Mouse (Mus musculus) MEL-GATA-1-ER (cell line): Measurements from ENCODE around the gene Prorsd1.
"Not testable (repeated sequence)": the region's sequence is repeated elsewhere in the genome, so short reads cannot be mapped to it uniquely, and the experiment has no call there.

Experiments used
- DNase-seq: peaks from one replicate; pipeline ENCODE4 v3.0.0-alpha.2; 2012; ENCODE audit warnings: low read depth; ENCODE audit errors: extremely low read depth

The Prorsd1 gene

DNA sequence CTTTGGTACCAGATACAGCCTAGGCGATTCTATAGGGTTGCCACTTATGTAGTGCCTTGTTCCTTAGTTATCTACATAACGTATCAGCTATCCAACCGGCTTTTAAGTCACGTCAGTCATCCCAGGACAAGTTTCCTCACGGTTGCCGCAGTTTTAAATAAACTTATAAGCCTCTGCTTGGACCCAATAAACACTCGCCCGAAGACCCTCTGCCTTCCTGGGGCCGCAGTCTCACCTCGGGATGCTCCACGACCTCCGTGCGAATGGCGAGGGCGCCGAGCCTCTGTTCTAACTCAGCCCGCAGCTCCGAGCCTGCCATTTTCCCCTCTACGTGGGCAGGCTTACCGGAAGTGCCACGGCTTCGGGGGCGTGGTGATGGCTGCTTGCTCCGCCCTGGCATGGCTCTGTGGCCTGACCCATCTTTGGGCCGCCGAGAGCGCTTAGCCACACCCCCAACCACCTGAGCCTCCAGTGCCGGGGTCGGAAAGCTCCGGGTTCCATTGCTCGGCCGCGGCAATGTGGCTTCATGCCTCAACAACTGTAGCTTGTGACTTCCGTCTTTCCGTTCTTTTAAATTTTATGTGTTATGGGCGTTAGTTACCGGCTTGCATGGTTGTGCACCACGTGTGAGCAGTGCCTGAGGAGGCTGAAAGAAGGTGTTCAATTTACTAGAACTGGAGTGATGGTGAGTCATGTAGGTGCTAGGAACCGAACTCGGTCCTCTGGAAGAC lies at the start of gene Prorsd1:
Prorsd1 (minus strand) TSS at position 352 of the 731 bp plus-strand sequence.
- DNase-seq, result peak; percentile 87

GRCm38 (mm10) chr11:29563406-29563805 lies 48.6 kb upstream of the Prorsd1 start:
- DNase-seq, result no peak

DNA sequence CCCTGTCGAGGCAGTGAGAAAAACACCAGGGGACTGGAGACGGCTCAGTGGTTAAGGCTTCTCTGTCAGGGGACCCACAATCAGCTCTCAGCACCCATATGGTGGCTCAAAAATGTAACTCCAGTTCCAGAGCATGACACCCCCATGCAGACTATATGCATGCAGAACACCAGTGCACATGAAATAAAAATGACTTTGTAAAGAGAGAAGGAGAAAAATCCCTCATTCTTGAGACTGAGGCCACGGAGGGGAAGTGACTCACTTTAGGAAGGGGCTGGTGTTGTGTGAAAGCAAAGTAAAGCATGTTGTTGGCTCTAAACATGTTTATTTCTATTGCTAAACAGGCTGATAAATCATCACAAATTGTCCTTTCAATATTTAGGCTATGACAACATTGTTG lies 46.2 kb upstream of the Prorsd1 start:
- DNase-seq, result no peak

DNA sequence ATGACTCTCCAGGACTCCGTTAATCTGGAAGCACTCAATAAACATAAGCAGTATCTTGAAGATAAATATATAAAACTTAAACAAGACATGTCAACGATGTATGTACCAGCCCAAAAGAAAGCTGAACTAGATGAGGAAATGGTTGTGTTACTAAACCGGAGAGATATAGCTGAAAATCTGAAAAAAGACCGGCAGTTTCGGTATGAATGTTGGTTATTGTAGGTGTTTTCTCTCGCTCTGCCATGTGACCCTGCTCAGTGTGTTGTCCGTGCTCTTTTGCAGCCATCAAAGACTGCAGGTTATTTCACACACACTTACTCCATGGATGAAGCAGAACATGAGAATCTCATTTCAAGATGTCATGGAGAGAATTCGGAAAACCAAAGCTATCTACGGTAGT lies 45.6 kb upstream of the Prorsd1 start:
- no peak for DNase-seq

- DNase-seq, result peak; percentile 90
Observed at GRCm38 (mm10) chr11:29549425-29549778, 34.6 kb upstream of the Prorsd1 start.

GRCm38 (mm10) chr11:29548504-29549424 lies 33.9 kb upstream of the Prorsd1 start:
- peak; percentile 44 for DNase-seq

DNA sequence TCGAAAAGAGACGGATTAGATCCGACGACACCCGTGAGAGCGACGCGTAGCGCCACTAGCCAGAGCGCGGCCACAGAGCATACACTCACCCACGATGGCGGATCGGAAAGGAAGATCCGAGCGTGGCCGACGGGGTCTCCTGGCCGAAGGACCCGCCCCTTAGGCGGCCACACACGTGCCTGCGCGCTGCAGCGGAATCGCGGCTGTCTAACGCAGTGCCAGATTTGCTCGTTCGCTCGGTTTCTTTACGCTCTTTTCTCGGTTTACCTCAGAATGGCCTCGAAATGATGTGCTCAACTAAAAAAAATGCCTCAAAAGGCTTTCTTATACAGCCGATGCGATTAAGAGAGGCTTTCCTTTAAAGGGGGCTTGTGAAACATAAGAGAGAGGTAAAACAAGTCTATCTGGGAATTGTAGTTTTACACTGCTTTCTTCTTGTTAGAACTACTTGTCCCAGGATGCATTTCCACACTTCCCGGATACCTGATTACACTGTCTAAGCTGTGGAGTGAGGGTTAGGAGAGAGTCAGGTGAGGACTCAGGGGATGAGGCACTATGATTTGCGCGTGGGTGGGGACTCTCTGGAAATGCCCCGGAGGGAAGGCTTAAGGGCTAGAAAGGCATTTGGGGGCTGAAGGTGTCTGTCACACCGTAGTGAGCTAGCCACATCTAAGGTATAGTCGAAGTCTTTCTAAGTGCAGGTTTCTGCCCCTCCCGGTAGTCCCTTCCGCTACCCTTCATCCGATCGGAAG lies 33.1 kb upstream of the Prorsd1 start, which contains the start of the genes Clhc1 and Rps27a:
Clhc1 (plus strand) TSS at position 199 of the 752 bp plus-strand sequence.
Rps27a (minus strand) TSS at position 358 of the 752 bp plus-strand sequence.
- peak; percentile 95 for DNase-seq

DNA sequence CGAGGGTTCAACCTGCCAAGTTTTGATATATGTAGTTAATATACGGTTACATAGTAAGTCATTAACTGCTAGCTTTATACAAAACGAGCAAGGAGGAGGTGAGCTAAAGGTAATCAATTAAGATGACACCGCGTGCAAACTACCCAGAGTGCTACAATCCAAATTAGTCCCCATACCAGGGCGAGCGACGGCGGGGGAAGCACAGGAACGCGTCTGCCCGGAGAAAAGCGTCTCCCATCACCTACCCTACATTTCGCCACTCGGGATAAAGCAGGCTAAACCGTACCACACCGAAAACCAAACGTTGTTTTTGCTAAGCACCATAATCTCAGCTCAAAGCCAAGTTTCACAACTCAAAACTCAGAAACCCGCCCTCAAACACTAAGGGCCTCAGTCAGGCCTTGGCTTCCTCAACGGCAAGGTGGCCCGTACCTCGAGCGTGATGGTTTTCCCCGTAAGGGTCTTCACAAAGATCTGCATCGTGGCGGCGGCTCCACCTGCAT lies 32.5 kb upstream of the Prorsd1 start:
- DNase-seq, result no peak

GRCm38 (mm10) chr11:29546762-29547161 lies 31.9 kb upstream of the Prorsd1 start:
- DNase-seq, result no peak

DNA sequence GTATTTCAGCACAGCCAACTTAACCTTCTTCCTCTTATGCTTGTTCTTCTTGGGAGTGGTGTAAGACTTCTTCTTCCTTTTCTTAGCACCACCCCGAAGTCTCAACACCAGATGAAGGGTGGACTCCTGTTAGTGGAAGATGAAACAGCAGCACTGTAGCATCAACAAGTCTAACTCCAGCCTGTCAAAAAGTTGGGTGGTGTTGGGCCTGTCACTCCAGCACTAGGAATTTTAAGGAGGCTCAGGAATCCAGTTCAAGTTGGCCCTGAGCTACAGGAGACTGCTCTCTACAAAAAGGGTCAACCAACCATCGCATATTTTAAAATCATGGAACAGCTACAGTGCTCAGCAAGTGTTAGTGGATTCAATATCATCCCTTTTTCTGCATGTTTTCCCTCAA lies 31.5 kb upstream of the Prorsd1 start:
- DNase-seq, result not testable (repeated sequence)

DNA sequence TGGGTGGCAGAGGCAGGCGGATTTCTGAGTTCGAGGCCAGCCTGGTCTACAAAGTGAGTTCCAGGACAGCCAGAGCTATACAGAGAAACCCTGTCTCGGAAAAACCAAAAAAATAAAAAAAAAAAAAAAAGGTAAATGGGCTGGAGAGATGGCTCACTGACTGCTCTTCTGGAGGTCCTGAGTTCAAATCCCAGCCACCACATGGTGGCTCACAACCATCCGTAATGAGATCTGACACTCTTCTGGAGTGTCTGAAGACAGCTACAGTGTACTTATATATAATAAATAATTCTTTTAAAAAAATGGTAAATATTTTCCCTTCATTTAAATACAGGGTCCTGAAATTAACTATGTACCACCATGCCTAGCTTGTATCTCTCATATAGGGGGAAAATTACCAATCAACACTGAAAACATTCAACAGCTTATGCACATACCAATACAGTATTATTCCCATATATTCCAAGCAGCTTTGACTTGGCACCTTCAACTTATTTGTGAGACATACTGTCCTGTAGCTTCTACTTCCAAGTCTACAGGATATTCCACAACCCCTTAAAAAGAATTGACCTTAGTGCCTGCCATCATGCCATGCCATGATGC lies 30.4 kb upstream of the Prorsd1 start:
- DNase-seq, result not testable (repeated sequence)

DNA sequence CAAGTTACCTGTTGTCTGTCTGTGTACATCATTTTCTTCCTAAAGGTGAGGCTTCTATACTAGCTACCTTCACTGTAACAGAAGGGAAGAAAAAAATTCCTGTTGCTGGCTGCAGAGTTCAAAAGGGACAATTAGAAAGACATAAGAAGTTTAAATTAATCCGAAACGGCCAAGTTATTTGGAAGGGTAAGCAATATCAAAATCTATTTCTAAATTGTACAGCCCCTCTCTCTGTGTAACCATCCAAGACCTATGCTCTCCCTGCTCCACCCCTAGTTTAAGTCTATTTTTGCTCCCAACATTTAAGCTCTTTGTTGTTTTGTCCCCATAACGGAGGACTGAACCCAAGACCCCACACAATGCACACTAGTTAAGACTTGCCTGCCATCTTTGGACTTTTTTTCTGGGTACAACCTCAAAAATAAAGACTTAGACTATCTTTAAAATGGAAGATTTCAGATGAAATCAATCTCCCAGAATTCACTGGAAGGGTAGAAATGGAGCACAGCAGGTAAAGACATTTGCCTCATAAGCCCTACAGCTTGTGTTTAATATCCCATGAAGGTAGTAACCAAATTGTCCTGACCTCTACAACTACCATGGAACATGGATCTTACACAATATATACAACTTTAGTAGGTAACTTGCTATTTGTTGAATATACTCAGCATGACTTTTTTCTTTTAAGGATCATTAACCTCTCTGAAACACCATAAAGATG lies 29.6 kb upstream of the Prorsd1 start:
- no peak for DNase-seq

DNA sequence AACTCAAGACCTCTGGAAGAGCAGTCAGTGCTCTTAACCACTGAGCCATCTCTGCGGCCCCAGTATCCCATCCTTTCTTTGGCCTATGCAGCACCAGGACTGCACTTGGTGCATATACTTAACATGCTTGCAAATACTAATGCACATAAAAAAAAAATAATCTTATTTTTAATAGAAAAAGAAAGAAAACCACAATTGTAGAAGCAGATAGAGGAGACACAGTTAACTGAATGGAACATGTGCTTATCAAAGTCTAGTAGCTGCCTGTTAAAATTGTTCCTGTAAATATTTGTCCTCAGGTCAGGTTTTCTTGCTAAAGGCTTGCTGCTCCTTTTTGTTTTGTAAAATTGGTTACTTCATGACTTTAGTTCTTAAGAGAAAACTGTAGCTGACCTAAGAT lies 23.4 kb upstream of the Prorsd1 start:
- DNase-seq, result no peak

- DNase-seq, result peak; percentile 74
Observed at GRCm38 (mm10) chr11:29525988-29526794, 11.4 kb upstream of the Prorsd1 start, which contains the start of gene Mtif2. Mtif2 (plus strand) TSS chr11:29526408.

- DNase-seq, result peak; percentile 71
Observed at GRCm38 (mm10) chr11:29514325-29514681, 530 bp downstream of the Prorsd1 start.

DNA sequence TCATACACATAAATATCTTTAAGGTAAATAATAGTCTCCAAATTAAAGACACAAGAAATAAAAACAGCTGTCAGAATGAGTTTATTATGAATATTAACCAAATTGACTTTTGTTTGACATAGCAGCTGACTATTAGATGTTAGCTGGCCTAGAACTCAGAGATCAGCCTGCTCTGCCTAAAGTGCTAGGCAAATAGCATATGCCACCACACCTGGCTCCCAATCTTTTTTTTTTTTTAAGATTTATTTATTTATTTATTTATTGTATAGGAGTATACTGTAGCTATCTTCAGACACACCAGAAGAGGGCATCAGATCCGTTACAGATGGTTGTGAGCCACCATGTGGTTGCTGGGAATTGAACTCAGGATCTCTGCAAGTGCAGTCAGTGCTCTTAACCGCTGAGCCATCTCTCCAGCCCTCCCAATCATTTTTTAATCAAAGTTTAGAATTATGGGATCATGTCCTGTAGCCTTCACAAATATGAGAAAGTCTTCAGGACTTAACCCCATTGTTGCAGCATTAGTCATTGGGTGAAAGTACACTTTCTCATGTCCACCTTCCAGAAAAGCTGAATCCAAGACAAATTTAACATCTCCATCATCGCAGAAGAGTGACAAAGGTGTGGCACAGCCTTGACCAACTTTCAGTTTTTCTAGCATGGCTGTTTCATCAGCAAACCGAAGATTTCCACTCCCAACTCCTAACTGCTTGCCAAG lies 1.9 kb downstream of the Prorsd1 start:
- DNase-seq, result no peak

DNA sequence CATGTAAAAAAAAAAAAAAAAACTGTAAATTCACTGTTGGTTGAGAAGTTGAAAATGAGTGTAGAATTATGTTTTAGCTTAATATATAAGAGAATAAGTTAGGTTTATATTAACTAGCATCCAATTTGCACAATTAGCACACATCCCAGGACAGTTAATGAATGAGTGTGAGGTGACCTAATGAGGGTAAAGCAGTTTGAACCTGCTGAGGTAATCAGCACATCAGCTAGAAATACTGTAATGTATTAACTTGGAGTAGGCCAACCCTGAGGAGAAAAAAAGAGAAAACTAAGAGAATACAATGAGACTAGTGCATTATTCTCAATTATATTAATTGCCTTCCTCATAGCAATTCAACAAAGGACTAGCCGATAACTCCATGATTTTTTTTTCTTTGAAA lies 5.4 kb downstream of the Prorsd1 start:
- no peak for DNase-seq

DNA sequence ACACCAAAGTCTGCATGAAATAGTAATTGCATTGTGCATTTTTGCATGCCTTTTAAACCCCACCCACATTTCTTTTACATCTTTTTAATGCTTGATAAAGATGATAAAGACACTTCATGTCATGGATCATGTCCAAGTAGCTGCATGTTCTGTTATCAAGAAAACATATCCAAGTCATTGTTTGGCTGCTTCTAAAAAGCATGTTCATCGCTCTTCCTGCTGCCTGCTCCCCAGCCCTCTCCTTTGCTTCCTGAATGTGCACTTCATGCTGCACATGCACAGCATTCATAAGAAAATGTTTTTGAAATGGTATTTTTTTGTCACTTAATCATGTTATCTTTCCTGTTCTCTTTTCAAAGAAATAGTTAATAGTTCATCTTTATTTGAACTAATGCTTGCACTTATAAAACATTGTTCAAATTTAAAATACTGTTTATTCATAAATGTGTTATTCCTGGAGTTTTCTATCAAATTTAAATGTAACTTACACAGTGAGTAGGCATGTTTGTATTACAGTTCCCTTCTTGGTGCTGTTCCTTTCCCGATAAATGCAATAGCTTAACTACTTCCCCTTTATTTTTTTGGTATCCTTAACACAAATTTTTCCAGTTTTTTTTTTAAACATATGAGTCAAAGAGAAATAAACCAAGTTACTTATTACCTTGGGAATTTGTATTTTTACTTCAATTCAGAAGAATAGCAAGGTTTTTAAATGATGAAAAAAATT lies 9.8 kb downstream of the Prorsd1 start:
- no peak for DNase-seq
